Mouse (Mus musculus): ENCODE data around the gene Tgfb3. TPM values are rescaled to one million over a fixed set of nuclear protein-coding genes. Genes with fewer than 3 reads are reported as not detected.

Tgfb3 gene
- polyA plus RNA-seq, 2 experiments: 64.7 to 85.0 TPM

GRCm38 (mm10) chr12:86103391-86103790 lies 24.6 kb upstream of the Tgfb3 start:
- WGBS: 77% methylated on average over 11 of the region's 11 CpGs
- Histone ChIP-seq H3K27ac (replicated peaks; ENCODE audit: low read depth, low read length) (0 out of 2 replicates have a peak overlapping the region, but pooled peaks have one; percentile 33), H3K9me3 (ENCODE audit: control insufficient read depth, low read length) (no peaks in the 10 kb centered on the region), H3K27me3 (ENCODE audit: control insufficient read depth, insufficient read depth, low read length) (no peaks in the 10 kb centered on the region), H3K4me2 (replicated peaks; ENCODE audit: low read depth, low read length, severe bottlenecking) (no peak overlapping the region), H3K36me3 (ENCODE audit: control insufficient read depth, insufficient read depth, low read length) (no peaks in the 10 kb centered on the region), H3K4me1 (ENCODE audit: control insufficient read depth, insufficient read depth, low read length) (peaks cover 30% of the 10 kb centered on the region), H3K9ac (ENCODE audit: low read depth, low read length, severe bottlenecking) (no peak overlapping the region), H3K4me3 (replicated peaks; ENCODE audit: low read length) (no peak overlapping the region)
- no peak for ATAC-seq (ENCODE audit: low FRiP score, low read depth)
- DNase-seq (ENCODE audit: low spot score): no peak
- TF ChIP-seq POLR2A (IDR thresholded peaks at IDR 0.05; ENCODE audit: borderline replicate concordance, extremely low read depth, insufficient read depth, insufficient read length): no peak

- Histone ChIP-seq H3K27me3 (ENCODE audit: control insufficient read depth, insufficient read depth, low read length) (no peaks in the 10 kb centered on the region), H3K4me2 (replicated peaks; ENCODE audit: low read depth, low read length, severe bottlenecking) (no peak overlapping the region), H3K9me3 (ENCODE audit: control insufficient read depth, low read length) (no peaks in the 10 kb centered on the region), H3K36me3 (ENCODE audit: control insufficient read depth, insufficient read depth, low read length) (no peaks in the 10 kb centered on the region), H3K9ac (ENCODE audit: low read depth, low read length, severe bottlenecking) (no peak overlapping the region), H3K4me3 (replicated peaks; ENCODE audit: low read length) (no peak overlapping the region), H3K27ac (replicated peaks; ENCODE audit: low read depth, low read length) (peak overlapping the region; percentile 40; the same call in 1 of the 2 replicates), H3K4me1 (ENCODE audit: control insufficient read depth, insufficient read depth, low read length) (peaks cover 30% of the 10 kb centered on the region)
- ATAC-seq (ENCODE audit: low FRiP score, low read depth) (0 out of 2 replicates have a peak, but pooled peaks have one; percentile 14), DNase-seq (ENCODE audit: low spot score) (no peak)
- WGBS: 61% methylated on average over 8 of the region's 8 CpGs
- TF ChIP-seq POLR2A (IDR thresholded peaks at IDR 0.05; ENCODE audit: borderline replicate concordance, extremely low read depth, insufficient read depth, insufficient read length): no peak
Measured at GRCm38 (mm10) chr12:86102686-86103085, 23.8 kb upstream of the Tgfb3 start.

- Histone ChIP-seq H3K4me2 (replicated peaks; ENCODE audit: low read depth, low read length, severe bottlenecking) (no peak overlapping the region), H3K27ac (replicated peaks; ENCODE audit: low read depth, low read length) (0 out of 2 replicates have a peak overlapping the region, but pooled peaks have one; percentile 43), H3K36me3 (ENCODE audit: control insufficient read depth, insufficient read depth, low read length) (no peaks in the 10 kb centered on the region), H3K4me3 (replicated peaks; ENCODE audit: low read length) (no peak overlapping the region), H3K9me3 (ENCODE audit: control insufficient read depth, low read length) (no peaks in the 10 kb centered on the region), H3K9ac (ENCODE audit: low read depth, low read length, severe bottlenecking) (no peak overlapping the region), H3K27me3 (ENCODE audit: control insufficient read depth, insufficient read depth, low read length) (no peaks in the 10 kb centered on the region), H3K4me1 (ENCODE audit: control insufficient read depth, insufficient read depth, low read length) (peaks cover 30% of the 10 kb centered on the region)
- DNase-seq (ENCODE audit: low spot score) (no peak), ATAC-seq (ENCODE audit: low FRiP score, low read depth) (no peak)
- 39% methylated on average over 3 of the region's 3 CpGs for WGBS
- no peak for TF ChIP-seq POLR2A (IDR thresholded peaks at IDR 0.05; ENCODE audit: borderline replicate concordance, extremely low read depth, insufficient read depth, insufficient read length)
Measured at GRCm38 (mm10) chr12:86100711-86101110, 21.9 kb upstream of the Tgfb3 start.

- WGBS: 80% methylated on average over 11 of the region's 11 CpGs
- Histone ChIP-seq H3K9ac (ENCODE audit: low read depth, low read length, severe bottlenecking) (no peak overlapping the region), H3K4me3 (replicated peaks; ENCODE audit: low read length) (no peak overlapping the region), H3K4me1 (ENCODE audit: control insufficient read depth, insufficient read depth, low read length) (peaks cover 18% of the 10 kb centered on the region), H3K27me3 (ENCODE audit: control insufficient read depth, insufficient read depth, low read length) (no peaks in the 10 kb centered on the region), H3K36me3 (ENCODE audit: control insufficient read depth, insufficient read depth, low read length) (peaks cover 4% of the 10 kb centered on the region; the same call in 1 of the 2 replicates), H3K9me3 (ENCODE audit: control insufficient read depth, low read length) (no peaks in the 10 kb centered on the region), H3K27ac (replicated peaks; ENCODE audit: low read depth, low read length) (no peak overlapping the region), H3K4me2 (replicated peaks; ENCODE audit: low read depth, low read length, severe bottlenecking) (no peak overlapping the region)
- TF ChIP-seq POLR2A (IDR thresholded peaks at IDR 0.05; ENCODE audit: borderline replicate concordance, extremely low read depth, insufficient read depth, insufficient read length): no peak
- ATAC-seq (ENCODE audit: low FRiP score, low read depth) (no peak), DNase-seq (ENCODE audit: low spot score) (no peak)
Measured at GRCm38 (mm10) chr12:86097781-86098180, 18.9 kb upstream of the Tgfb3 start.

- no peak overlapping the region for H3K4me2 ChIP-seq (replicated peaks; ENCODE audit: low read depth, low read length, severe bottlenecking)
- no peak for TF ChIP-seq POLR2A (IDR thresholded peaks at IDR 0.05; ENCODE audit: borderline replicate concordance, extremely low read depth, insufficient read depth, insufficient read length)
Measured at GRCm38 (mm10) chr12:86095806-86096205, 17.0 kb upstream of the Tgfb3 start.

More at GRCm38 (mm10) chr12:86095806-86096205, 17.0 kb upstream of the Tgfb3 start:
- no peaks in the 10 kb centered on the region for H3K27me3 ChIP-seq (ENCODE audit: control insufficient read depth, insufficient read depth, low read length)
- peaks cover 9% of the 10 kb centered on the region for H3K4me1 ChIP-seq (ENCODE audit: control insufficient read depth, insufficient read depth, low read length)
- no peak for DNase-seq (ENCODE audit: low spot score)
- H3K27ac ChIP-seq (replicated peaks; ENCODE audit: low read depth, low read length): no peak overlapping the region
- no peak overlapping the region for H3K4me3 ChIP-seq (replicated peaks; ENCODE audit: low read length)
- no peak for ATAC-seq (ENCODE audit: low FRiP score, low read depth)
- H3K9ac ChIP-seq (ENCODE audit: low read depth, low read length, severe bottlenecking): no peak overlapping the region
- 84% methylated on average over 4 of the region's 4 CpGs for WGBS
- H3K36me3 ChIP-seq (ENCODE audit: control insufficient read depth, insufficient read depth, low read length): peaks cover 4% of the 10 kb centered on the region; the same call in 1 of the 2 replicates
- H3K9me3 ChIP-seq (ENCODE audit: control insufficient read depth, low read length): no peaks in the 10 kb centered on the region
